Comparison of ENCODE assay signal across 31 mouse cellular contexts in genomic region chr17:24289338-24289737, GRCm38 (mm10). TPM values are rescaled to one million over a fixed set of nuclear protein-coding genes. Genes with fewer than 3 reads are reported as not detected.
A peak's percentile ranks its signal among the peaks of the same experiment; 100 is the strongest.
DNase-seq lines count a peak whose midpoint lies in the region; ATAC-seq lines count a peak whose summit lies in the region.
"Had no signal": no experiment of that assay in that cellular context is flagged by ENCODE, and none has a peak within 500 bp of the region (broad histone marks: within the 10 kb centered on the region; RNA-seq: fewer than 3 reads in every experiment).

No protein-coding gene starts in this region.

- H3K27ac ChIP-seq in heart, embryonic 10.5 days = no peak overlapping the region
- H3K27ac ChIP-seq: embryonic facial prominence, embryonic 10.5 days; embryonic facial prominence, embryonic 13.5 days; forebrain, embryonic 12.5 days; forebrain, embryonic 15.5 days; heart, embryonic 13.5 days; hindbrain, embryonic 10.5 days; hindbrain, embryonic 13.5 days; intestine, embryonic 15.5 days had no signal

- peak; percentile 68 for DNase-seq in heart, embryonic 10.5 days (ENCODE audit: low spot score)
- no peak for DNase-seq in heart, postnatal 36 days
- DNase-seq in MEL-GATA-1-ER (ENCODE audit: extremely low read depth, low read depth) = peak; percentile 75
- peak; percentile 42 for DNase-seq in naive thymus-derived CD4-positive, alpha-beta T cell, adult 2 months (ENCODE audit: low read depth)
- no peak for DNase-seq in left cerebral cortex, postnatal 14 days (ENCODE audit: low spot score in 2 of 2)
- DNase-seq in left cerebral cortex, adult 11 months (ENCODE audit: low spot score) = no peak
- DNase-seq in MN1 (ENCODE audit: low spot score) = no peak
- DNase-seq: adrenal gland, adult 8-10 months; adrenal gland, postnatal 36 days; B cell, adult 2 months; cerebellum, adult 18-20 months; cerebellum, adult 9-10 months; cerebellum, postnatal 14 days; embryo, embryonic 11 days; gastrocnemius, postnatal 25 days; heart, adult 18-20 months; heart, postnatal 14 days had no signal

- intact Hi-C loops in heart, postnatal 36 days (cut with DNase I) = no loop called here
- intact Hi-C loops in left cerebral cortex, postnatal 14 days (cut with DNase I) = no loop called here

- H3K36me3 ChIP-seq in heart, embryonic 10.5 days = no peaks in the 10 kb centered on the region
- H3K36me3 ChIP-seq: embryonic facial prominence, embryonic 10.5 days; embryonic facial prominence, embryonic 13.5 days; forebrain, embryonic 12.5 days; forebrain, embryonic 15.5 days; G1E; heart, embryonic 13.5 days; hindbrain, embryonic 10.5 days; hindbrain, embryonic 13.5 days; intestine, embryonic 15.5 days had no signal

- H3K4me1 ChIP-seq in heart, embryonic 10.5 days = no peaks in the 10 kb centered on the region
- H3K4me1 ChIP-seq: embryonic facial prominence, embryonic 10.5 days; embryonic facial prominence, embryonic 13.5 days; forebrain, embryonic 12.5 days; forebrain, embryonic 15.5 days; heart, embryonic 13.5 days; hindbrain, embryonic 10.5 days; hindbrain, embryonic 13.5 days; intestine, embryonic 15.5 days had no signal

- H3K4me3 ChIP-seq in heart, embryonic 10.5 days = no peak overlapping the region
- H3K4me3 ChIP-seq: embryonic facial prominence, embryonic 10.5 days; embryonic facial prominence, embryonic 13.5 days; erythroblast, embryonic 14.5 days; forebrain, embryonic 12.5 days; forebrain, embryonic 15.5 days; heart, embryonic 13.5 days; hindbrain, embryonic 10.5 days; hindbrain, embryonic 13.5 days; intestine, embryonic 15.5 days had no signal

- WGBS in heart, embryonic 10.5 days = 74% methylated on average over 5 of the region's 5 CpGs

- H3K9me3 ChIP-seq in heart, embryonic 10.5 days = no peaks in the 10 kb centered on the region
- H3K9me3 ChIP-seq: embryonic facial prominence, embryonic 10.5 days; embryonic facial prominence, embryonic 13.5 days; forebrain, embryonic 12.5 days; forebrain, embryonic 15.5 days; G1E; heart, embryonic 13.5 days; hindbrain, embryonic 10.5 days; hindbrain, embryonic 13.5 days; intestine, embryonic 15.5 days had no signal

- ATAC-seq in hematopoietic stem cell, adult 5-6 weeks (replicated peaks in 1 of 2; ENCODE audit: insufficient read depth in 1 of 2, low FRiP score in 2 of 2, low TSS enrichment in 1 of 2, low read depth in 1 of 2, poor library complexity in 2 of 2, severe bottlenecking in 2 of 2) = peak; percentile 30; a peak in 1 of 4 replicates
- ATAC-seq: forebrain, embryonic 15.5 days; hindbrain, embryonic 16.5 days; intestine, embryonic 15.5 days; Patski had no signal

- H3K27me3 ChIP-seq in heart, embryonic 10.5 days (ENCODE audit: insufficient read depth, poor library complexity, severe bottlenecking) = no peaks in the 10 kb centered on the region
- H3K27me3 ChIP-seq: CH12.LX; embryonic facial prominence, embryonic 13.5 days; forebrain, embryonic 12.5 days; forebrain, embryonic 15.5 days; heart, embryonic 13.5 days; hindbrain, embryonic 13.5 days; intestine, embryonic 15.5 days; Patski had no signal

RNA-seq across cellular contexts. Expression of gene Ccnf, which starts 38.1 kb away (rescaled TPM):
- polyA plus RNA-seq in heart, embryonic 10.5 days (2016; fragmentation: Nextera tagmentation; extraction: Ambion mirVana) = 67.9 and 78.9 TPM in 2 replicates
- 1 to 10 TPM in 1 of 2 experiments, under 1 TPM in 1; 0.92 to 1.1 TPM for total RNA-seq in heart, postnatal 36 days (2021)
- 18.1 and 21.1 TPM in 2 replicates for total RNA-seq in hematopoietic stem cell, adult 5-6 weeks (2017)
- total RNA-seq in left cerebral cortex, postnatal 14 days (2021) = 1 to 10 TPM; 6.2 to 6.7 TPM

Comparison
In these comparisons a context has a peak if more than half of its experiments do, and no peak if none do; other contexts are left out.
1. DNase-seq: peak in heart, embryonic 10.5 days (single experiment), MEL-GATA-1-ER (single experiment) and naive thymus-derived CD4-positive, alpha-beta T cell, adult 2 months (single experiment); none in heart, postnatal 36 days (0 of 2), left cerebral cortex, postnatal 14 days (0 of 2), left cerebral cortex, adult 11 months (single experiment) and MN1 (single experiment).